Mouse (Mus musculus) erythroblast, embryonic 14.5 days (primary cell): ENCODE measurements around the gene Onecut3.

Experiments
- GATA1 ChIP-seq: IDR thresholded peaks from 2 replicates; pipeline ENCODE4 v1.6.1; 2012; ENCODE audit warnings: low read length, inconsistent platforms, mixed read lengths
- TAL1 ChIP-seq: IDR thresholded peaks from 3 replicates; pipeline ENCODE4 v1.6.1; 2012; ENCODE audit warnings: low read length, inconsistent platforms, mixed read lengths

DNA sequence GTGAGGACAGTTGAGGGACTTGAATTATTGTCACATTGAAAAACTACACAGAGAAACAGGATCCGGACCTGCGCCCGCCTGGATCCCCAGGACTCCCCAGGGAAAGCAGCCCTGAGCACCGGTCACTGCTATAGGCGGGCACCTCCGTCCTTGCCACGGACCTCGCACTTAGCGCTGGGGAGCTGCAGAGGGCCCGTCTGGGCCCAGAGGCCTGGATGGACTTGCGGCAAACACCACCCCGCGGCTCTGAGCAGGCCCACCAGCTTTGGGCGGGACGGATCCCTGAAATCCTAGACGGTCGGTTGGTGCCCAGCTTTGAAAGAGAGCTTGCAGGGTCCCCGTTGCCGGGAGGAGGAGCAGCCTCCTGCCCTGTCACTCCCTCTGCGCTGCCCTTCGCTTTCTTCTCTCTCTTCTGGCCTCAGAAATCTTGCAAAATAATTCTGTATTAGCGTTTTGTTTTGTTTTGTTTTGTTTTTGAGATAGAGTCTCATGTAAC, 8.2 kb downstream of the Onecut3 start:
- TF ChIP-seq GATA1 (no peak), TAL1 (no peak)
